Mouse (Mus musculus) embryo, embryonic 10.5 days (tissue): ENCODE measurements around the gene Larp6.

ENCODE experiments used
- DNase-seq: peaks from one replicate; pipeline ENCODE4 v3.0.0-alpha.2; 2015; ENCODE audit warnings: low spot score

Gene Larp6

GRCm38 (mm10) chr9:60715271-60715670 is 2.5 kb downstream of the Larp6 start:
- DNase-seq, result no peak

GRCm38 (mm10) chr9:60715828-60716227 is 3.0 kb downstream of the Larp6 start:
- no peak for DNase-seq

GRCm38 (mm10) chr9:60718284-60718683 is 5.5 kb downstream of the Larp6 start:
- DNase-seq, result peak; percentile 73

GRCm38 (mm10) chr9:60719687-60720086 is 6.9 kb downstream of the Larp6 start:
- no peak for DNase-seq

GRCm38 (mm10) chr9:60724968-60725367 is 12.2 kb downstream of the Larp6 start:
- no peak for DNase-seq

- no peak for DNase-seq
Observed at GRCm38 (mm10) chr9:60734321-60734720, 21.5 kb downstream of the Larp6 start.

GRCm38 (mm10) chr9:60739126-60739525 is 26.3 kb downstream of the Larp6 start:
- no peak for DNase-seq

- DNase-seq, result no peak
Observed at GRCm38 (mm10) chr9:60741436-60741835, 28.6 kb downstream of the Larp6 start.

- no peak for DNase-seq
Observed at GRCm38 (mm10) chr9:60742516-60742915, 29.7 kb downstream of the Larp6 start.

GRCm38 (mm10) chr9:60743180-60743900 is 30.6 kb downstream of the Larp6 start:
- DNase-seq, result no peak

- peak; percentile 82 for DNase-seq
Observed at GRCm38 (mm10) chr9:60744171-60744969, 31.6 kb downstream of the Larp6 start.

GRCm38 (mm10) chr9:60744971-60745370 is 32.2 kb downstream of the Larp6 start:
- no peak for DNase-seq

GRCm38 (mm10) chr9:60746561-60746960 is 33.8 kb downstream of the Larp6 start:
- DNase-seq, result no peak

- no peak for DNase-seq
Observed at GRCm38 (mm10) chr9:60747672-60748071, 34.9 kb downstream of the Larp6 start.

- no peak for DNase-seq
Observed at GRCm38 (mm10) chr9:60748191-60748590, 35.4 kb downstream of the Larp6 start.

- no peak for DNase-seq
Observed at GRCm38 (mm10) chr9:60749105-60749504, 36.3 kb downstream of the Larp6 start.

- DNase-seq, result no peak
Observed at GRCm38 (mm10) chr9:60751098-60751497, 38.3 kb downstream of the Larp6 start.

GRCm38 (mm10) chr9:60751971-60752370 is 39.2 kb downstream of the Larp6 start:
- no peak for DNase-seq

GRCm38 (mm10) chr9:60752636-60753035 is 39.8 kb downstream of the Larp6 start:
- DNase-seq, result no peak

GRCm38 (mm10) chr9:60756258-60756657 is 43.5 kb downstream of the Larp6 start:
- peak; percentile 84 for DNase-seq

- DNase-seq, result no peak
Observed at GRCm38 (mm10) chr9:60756866-60757740, 44.3 kb downstream of the Larp6 start.

GRCm38 (mm10) chr9:60757817-60758216 is 45.0 kb downstream of the Larp6 start:
- DNase-seq, result peak; percentile 66
